Mouse (Mus musculus): ENCODE results near the gene Vti1a. TPM values are rescaled to one million over a fixed set of nuclear protein-coding genes. Genes with fewer than 3 reads are reported as not detected.

Gene Vti1a
- polyA plus RNA-seq, 1 experiment = 23.5 TPM

DNA sequence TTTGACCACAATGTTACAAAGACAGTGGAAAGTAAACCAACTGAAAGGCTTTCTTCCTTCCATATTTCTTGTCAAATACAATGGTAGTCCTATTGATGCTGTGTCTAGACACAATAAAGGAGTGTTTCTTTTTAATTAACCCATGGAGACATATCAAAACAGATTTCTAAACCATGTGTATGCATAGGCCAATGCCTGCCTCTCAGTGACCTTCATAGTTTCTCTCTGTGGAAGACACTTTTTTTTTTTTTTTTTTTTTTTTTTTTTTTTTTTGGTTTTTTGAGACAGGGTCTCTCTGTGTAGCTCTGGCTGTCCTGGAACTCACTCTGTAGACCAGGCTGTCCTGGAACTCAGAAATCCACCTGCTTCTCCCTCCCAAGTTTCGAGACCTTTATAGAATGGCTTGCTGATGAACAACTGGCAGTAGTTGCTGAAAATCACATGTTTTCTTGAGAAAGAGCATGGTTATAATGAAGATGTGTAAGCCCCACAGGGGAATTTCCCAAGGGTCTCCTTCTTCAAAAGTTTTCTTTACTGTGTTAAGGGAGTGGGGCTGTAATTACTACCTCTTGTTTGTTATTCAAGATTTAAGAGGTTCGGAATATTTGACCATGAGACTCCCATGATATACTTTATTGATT lies 23.8 kb upstream of the Vti1a start:
- TF ChIP-seq POLR2A (IDR thresholded peaks at IDR 0.05; ENCODE audit: borderline replicate concordance, extremely low read depth, insufficient read depth, insufficient read length, poor library complexity, severe bottlenecking) (no peak), CTCF (IDR thresholded peaks at IDR 0.05; ENCODE audit: borderline replicate concordance, extremely low read depth, insufficient read depth, insufficient read length) (no peak)
- DNase-seq (ENCODE audit: low read depth) = no peak

GRCm38 (mm10) chr19:55293175-55293574 lies 22.9 kb upstream of the Vti1a start:
- no peak for DNase-seq (ENCODE audit: low read depth)
- TF ChIP-seq CTCF (IDR thresholded peaks at IDR 0.05; ENCODE audit: borderline replicate concordance, extremely low read depth, insufficient read depth, insufficient read length) (no peak), POLR2A (IDR thresholded peaks at IDR 0.05; ENCODE audit: borderline replicate concordance, extremely low read depth, insufficient read depth, insufficient read length, poor library complexity, severe bottlenecking) (no peak)

- no peak for DNase-seq (ENCODE audit: low read depth)
- TF ChIP-seq POLR2A (IDR thresholded peaks at IDR 0.05; ENCODE audit: borderline replicate concordance, extremely low read depth, insufficient read depth, insufficient read length, poor library complexity, severe bottlenecking) (no peak), CTCF (IDR thresholded peaks at IDR 0.05; ENCODE audit: borderline replicate concordance, extremely low read depth, insufficient read depth, insufficient read length) (no peak)
These were observed 21.0 kb upstream of the Vti1a start for GRCm38 (mm10) chr19:55295075-55295474.

DNA sequence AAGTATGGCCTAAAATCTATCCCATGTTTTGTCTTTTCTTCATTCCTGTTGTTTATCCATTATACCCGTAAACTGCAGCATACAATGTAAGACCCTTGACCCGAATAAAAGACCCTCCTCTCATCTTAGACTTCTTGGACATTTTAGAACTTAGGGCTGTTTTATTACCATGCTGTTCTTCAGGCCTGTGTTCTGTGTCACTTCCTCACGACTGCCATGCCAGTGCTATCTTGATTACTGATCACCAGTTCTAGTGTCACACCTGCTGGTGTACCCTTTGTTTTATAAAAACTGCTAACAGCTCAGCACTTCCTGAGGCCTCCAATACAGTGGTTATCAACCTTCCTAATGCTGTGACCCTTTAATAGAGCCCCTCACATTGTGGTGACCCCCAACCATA lies 20.5 kb upstream of the Vti1a start:
- TF ChIP-seq CTCF (IDR thresholded peaks at IDR 0.05; ENCODE audit: borderline replicate concordance, extremely low read depth, insufficient read depth, insufficient read length) (no peak), POLR2A (IDR thresholded peaks at IDR 0.05; ENCODE audit: borderline replicate concordance, extremely low read depth, insufficient read depth, insufficient read length, poor library complexity, severe bottlenecking) (no peak)

GRCm38 (mm10) chr19:55296301-55296700 lies 19.8 kb upstream of the Vti1a start:
- DNase-seq (ENCODE audit: low read depth) = no peak
- TF ChIP-seq CTCF (IDR thresholded peaks at IDR 0.05; ENCODE audit: borderline replicate concordance, extremely low read depth, insufficient read depth, insufficient read length) (no peak), POLR2A (IDR thresholded peaks at IDR 0.05; ENCODE audit: borderline replicate concordance, extremely low read depth, insufficient read depth, insufficient read length, poor library complexity, severe bottlenecking) (no peak)

More for the DNA sequence above, 20.5 kb upstream of the Vti1a start:
- DNase-seq (ENCODE audit: low read depth) = no peak

DNA sequence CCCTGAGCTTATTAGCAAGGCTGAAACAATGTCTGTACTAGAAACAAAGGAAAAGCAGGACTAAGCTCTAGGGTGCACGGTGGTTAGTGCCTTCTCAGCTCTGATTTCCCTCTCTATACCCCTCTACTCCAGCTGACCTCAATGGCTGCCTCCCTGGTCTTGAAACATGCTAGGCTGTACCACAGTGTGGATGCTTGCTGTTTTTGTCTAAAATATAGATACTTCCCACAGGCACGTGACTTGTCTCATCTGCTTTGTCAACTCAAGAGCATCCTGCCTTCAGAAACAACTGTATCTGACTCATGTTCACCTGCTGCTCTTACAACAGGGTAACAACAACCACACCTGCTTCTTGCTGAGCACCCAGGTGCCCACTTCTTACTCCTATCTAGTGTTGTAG lies 18.6 kb upstream of the Vti1a start:
- no peak for DNase-seq (ENCODE audit: low read depth)
- TF ChIP-seq CTCF (IDR thresholded peaks at IDR 0.05; ENCODE audit: borderline replicate concordance, extremely low read depth, insufficient read depth, insufficient read length) = no peak

- no peak for DNase-seq (ENCODE audit: low read depth)
- TF ChIP-seq POLR2A (IDR thresholded peaks at IDR 0.05; ENCODE audit: borderline replicate concordance, extremely low read depth, insufficient read depth, insufficient read length, poor library complexity, severe bottlenecking) (no peak), CTCF (IDR thresholded peaks at IDR 0.05; ENCODE audit: borderline replicate concordance, extremely low read depth, insufficient read depth, insufficient read length) (no peak)
These were observed 18.1 kb upstream of the Vti1a start for GRCm38 (mm10) chr19:55297961-55298360.

DNA sequence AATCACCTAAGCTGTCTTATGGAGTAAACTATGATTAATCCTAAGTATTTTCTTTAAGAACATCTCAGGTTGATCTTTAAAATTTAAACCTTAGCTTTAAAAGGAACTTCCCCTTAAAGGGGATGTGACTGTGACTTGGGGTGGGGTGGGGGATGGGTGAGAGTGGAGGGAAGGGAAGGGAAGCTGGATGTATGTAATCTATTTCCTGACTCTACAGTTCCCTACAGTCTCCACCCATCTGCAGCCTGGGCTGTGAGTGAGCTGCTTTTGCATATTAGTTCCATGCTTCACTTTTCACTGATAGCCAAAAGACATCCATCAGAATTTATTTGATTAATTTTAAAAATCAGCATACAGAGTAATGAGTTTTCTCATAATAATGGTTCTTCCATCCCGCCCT lies 16.7 kb upstream of the Vti1a start:
- TF ChIP-seq CTCF (IDR thresholded peaks at IDR 0.05; ENCODE audit: borderline replicate concordance, extremely low read depth, insufficient read depth, insufficient read length) = no peak
- TF ChIP-seq POLR2A (IDR thresholded peaks at IDR 0.05; ENCODE audit: borderline replicate concordance, extremely low read depth, insufficient read depth, insufficient read length, poor library complexity, severe bottlenecking) = no peak
- DNase-seq (ENCODE audit: low read depth) = no peak

DNA sequence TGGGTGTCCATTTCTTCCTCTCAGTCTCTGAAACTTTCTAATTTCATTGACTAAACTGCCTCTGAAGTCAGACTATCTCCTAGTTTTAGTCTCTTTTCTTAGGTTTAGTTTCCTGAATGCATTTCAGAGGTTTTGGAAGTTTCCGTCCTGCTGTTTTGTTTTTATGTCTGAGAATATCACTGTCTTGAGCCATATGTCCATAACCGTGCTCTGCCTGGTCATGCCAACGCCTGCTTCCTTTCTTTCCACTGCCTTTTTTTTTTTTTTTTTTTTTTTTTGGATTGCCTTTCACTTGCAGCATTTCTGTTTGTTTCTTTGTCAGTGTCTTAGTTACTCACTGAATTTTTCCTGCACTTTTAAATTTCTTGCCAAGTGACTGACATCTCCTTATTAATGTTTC lies 15.6 kb upstream of the Vti1a start:
- DNase-seq (ENCODE audit: low read depth) = no peak
- TF ChIP-seq CTCF (IDR thresholded peaks at IDR 0.05; ENCODE audit: borderline replicate concordance, extremely low read depth, insufficient read depth, insufficient read length) = no peak
- no peak for TF ChIP-seq POLR2A (IDR thresholded peaks at IDR 0.05; ENCODE audit: borderline replicate concordance, extremely low read depth, insufficient read depth, insufficient read length, poor library complexity, severe bottlenecking)

- no peak for TF ChIP-seq CTCF (IDR thresholded peaks at IDR 0.05; ENCODE audit: borderline replicate concordance, extremely low read depth, insufficient read depth, insufficient read length)
- no peak for TF ChIP-seq POLR2A (IDR thresholded peaks at IDR 0.05; ENCODE audit: borderline replicate concordance, extremely low read depth, insufficient read depth, insufficient read length, poor library complexity, severe bottlenecking)
- DNase-seq (ENCODE audit: low read depth) = peak; percentile 52
These were observed 11.1 kb upstream of the Vti1a start for GRCm38 (mm10) chr19:55305024-55305423.

DNA sequence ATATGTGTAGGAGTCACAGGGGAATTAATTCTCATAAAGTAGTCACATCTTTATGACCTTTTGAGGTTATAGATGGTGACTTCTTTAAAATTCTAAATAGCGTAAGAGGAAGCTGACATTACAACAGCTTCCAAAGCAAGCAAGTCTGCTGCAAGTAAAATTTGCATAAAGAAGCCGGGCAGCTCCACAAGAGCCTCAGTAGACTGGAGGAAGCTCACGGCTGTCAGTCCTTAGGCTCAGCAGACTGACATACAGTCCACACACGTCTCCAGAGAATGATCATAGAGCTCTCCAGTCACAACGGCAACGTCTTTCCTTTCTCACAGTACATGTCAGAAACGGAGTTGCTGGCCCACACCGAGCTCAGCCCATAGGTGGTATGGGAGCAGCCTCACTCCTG lies 4.2 kb upstream of the Vti1a start:
- DNase-seq (ENCODE audit: low read depth) = no peak
- TF ChIP-seq CTCF (IDR thresholded peaks at IDR 0.05; ENCODE audit: borderline replicate concordance, extremely low read depth, insufficient read depth, insufficient read length) (no peak), POLR2A (IDR thresholded peaks at IDR 0.05; ENCODE audit: borderline replicate concordance, extremely low read depth, insufficient read depth, insufficient read length, poor library complexity, severe bottlenecking) (no peak)

DNA sequence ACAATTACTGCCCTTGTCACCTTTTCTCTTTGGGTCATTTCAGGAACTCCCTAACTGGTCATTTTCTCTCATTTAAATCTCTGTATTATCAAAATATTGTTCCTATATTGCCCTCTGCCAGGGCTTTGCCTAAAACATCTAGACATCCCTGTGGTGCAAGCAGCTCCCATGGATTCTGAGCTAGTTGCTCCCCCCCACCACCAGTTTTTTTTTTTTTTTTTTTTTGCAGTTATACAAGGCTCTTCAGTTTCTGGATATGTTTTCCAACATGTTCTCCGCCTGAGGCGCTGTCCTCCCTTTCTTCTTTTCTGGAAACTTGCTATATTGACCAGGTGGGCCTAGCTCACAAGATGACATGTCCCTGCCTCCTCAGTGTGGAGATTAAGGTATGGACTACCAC lies 2.4 kb upstream of the Vti1a start:
- TF ChIP-seq CTCF (IDR thresholded peaks at IDR 0.05; ENCODE audit: borderline replicate concordance, extremely low read depth, insufficient read depth, insufficient read length) = no peak
- TF ChIP-seq POLR2A (IDR thresholded peaks at IDR 0.05; ENCODE audit: borderline replicate concordance, extremely low read depth, insufficient read depth, insufficient read length, poor library complexity, severe bottlenecking) = no peak
- no peak for DNase-seq (ENCODE audit: low read depth)
